Mouse (Mus musculus) heart, embryonic 14.5 days (tissue): ENCODE results near the gene Ly6g6f. TPM values are rescaled to one million over a fixed set of nuclear protein-coding genes. Genes with fewer than 3 reads are reported as not detected.
A peak's percentile ranks its signal among the peaks of the same experiment; 100 is the strongest.

ENCODE experiments used
- ATAC-seq: fragments of 200-750 bp; cut with Nextera tagmentation; 2 replicates; pipeline ENCODE4 v1.8.0; 2017; ENCODE audit warnings: low read depth, moderate TSS enrichment; ENCODE audit not compliant: insufficient number of reproducible peaks, insufficient read depth, low FRiP score
- H3K27ac ChIP-seq, 2 experiments: fragments of 200-500 bp in 1 of 2; fragments of 300-500 bp in 1 of 2; sonication (generic) in 1 of 2; replicated peaks in 1 of 2; 2 replicates each; pipeline ENCODE4 v1.5.1; 2012 to 2014; ENCODE audit warnings: low read depth in 2 of 2, low read length in 2 of 2, control low read depth in 1 of 2, mild to moderate bottlenecking in 1 of 2, mixed read lengths in 1 of 2; ENCODE audit not compliant: control insufficient read depth in 1 of 2, insufficient read depth in 1 of 2
- H3K27me3 ChIP-seq: fragments of 300-500 bp; sonication (generic); 2 replicates; pipeline ENCODE4 v1.6.1; 2014; ENCODE audit warnings: mild to moderate bottlenecking, low read length, control low read depth; ENCODE audit not compliant: control insufficient read depth, insufficient read depth
- H3K36me3 ChIP-seq: fragments of 300-500 bp; sonication (generic); 2 replicates; pipeline ENCODE4 v1.6.1; 2014; ENCODE audit warnings: mild to moderate bottlenecking, control low read depth, low read length, mixed read lengths; ENCODE audit not compliant: control insufficient read depth, insufficient read depth
- H3K4me1 ChIP-seq, 2 experiments: fragments of 200-500 bp in 1 of 2; fragments of 300-500 bp in 1 of 2; sonication (generic) in 1 of 2; 2 replicates each; pipeline ENCODE4 v1.6.1; 2012 to 2014; ENCODE audit warnings: low read length in 2 of 2, control low read depth in 1 of 2, mixed read lengths in 1 of 2; ENCODE audit not compliant: control insufficient read depth in 2 of 2, insufficient read depth in 2 of 2
- H3K4me2 ChIP-seq: fragments of 300-500 bp; sonication (generic); 2 replicates; pipeline ENCODE4 v1.6.1; 2014; ENCODE audit warnings: mild to moderate bottlenecking, low read length
- H3K4me3 ChIP-seq, 2 experiments: fragments of 200-500 bp in 1 of 2; fragments of 300-500 bp in 1 of 2; sonication (generic) in 1 of 2; 2 replicates each; pipeline ENCODE4 v1.5.1; 2012 to 2014; ENCODE audit warnings: low read length in 2 of 2, mild to moderate bottlenecking in 2 of 2, control low read depth in 1 of 2, low read depth in 1 of 2, moderate library complexity in 1 of 2; ENCODE audit not compliant: control insufficient read depth in 1 of 2, insufficient read depth in 1 of 2
- H3K9ac ChIP-seq: fragments of 300-500 bp; sonication (generic); 2 replicates; pipeline ENCODE4 v1.6.1; 2014; ENCODE audit warnings: mild to moderate bottlenecking, low read length
- H3K9me3 ChIP-seq: fragments of 300-500 bp; sonication (generic); 2 replicates; pipeline ENCODE4 v1.6.1; 2016; ENCODE audit warnings: low read length, control low read depth; ENCODE audit not compliant: control insufficient read depth
- WGBS: fragments of 180-500 bp; shearing (Covaris S2); extraction: QIAGEN DNeasy Blood & Tissue Kit; methylation state at CpG from one replicate; pipeline ENCODE4 v1.1.7; 2014; 5-methylcytosine and 5-hydroxymethylcytosine counted together
- polyA plus RNA-seq: library from polyadenylated mRNA; unstranded; fragments of >200 nt; fragmentation: Nextera tagmentation; extraction: Ambion mirVana; gene quantifications from 2 replicates; pipeline ENCODE4 v1.2.1, GENCODE M21; 2014

Gene Ly6g6f
- polyA plus RNA-seq, 1 experiment from 2014 or later: not detected

DNA sequence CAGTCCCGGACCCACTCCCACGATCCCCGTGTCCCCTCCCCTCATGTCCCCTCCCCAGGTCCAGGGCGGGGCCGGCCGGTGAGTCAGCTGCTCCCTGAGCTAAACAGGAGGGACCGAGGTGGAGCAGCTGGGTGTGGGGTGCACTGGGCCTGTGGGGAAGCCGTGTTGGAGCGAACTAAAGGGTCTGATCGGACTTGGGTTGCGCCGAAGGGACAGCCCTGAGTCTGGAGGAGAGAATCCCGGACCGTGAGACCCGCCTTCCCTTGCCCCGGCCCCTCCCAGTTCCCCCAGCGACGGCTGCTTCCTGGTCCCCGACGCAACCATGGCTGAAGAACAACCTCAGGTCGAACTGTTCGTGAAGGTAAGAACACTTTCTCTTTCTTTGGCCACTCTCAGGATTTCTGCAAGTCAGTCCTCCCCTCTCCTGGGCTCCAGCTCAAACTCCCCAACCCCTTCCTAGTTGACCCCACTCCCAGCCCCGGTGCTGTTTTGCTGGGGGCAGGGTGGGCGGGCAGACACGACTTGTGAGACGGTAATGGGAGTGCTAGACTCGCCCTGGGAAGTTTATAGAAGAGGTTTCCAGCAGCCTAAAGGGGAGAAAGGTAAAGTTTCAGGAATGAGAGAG lies 35.2 kb downstream of the Ly6g6f start:
- Histone ChIP-seq H3K9me3 (no peaks in the 10 kb centered on the region), H3K4me2 (peak overlapping the region; percentile 75), H3K27me3 (no peaks in the 10 kb centered on the region), H3K36me3 (peaks cover 31% of the 10 kb centered on the region), H3K4me3 (peak overlapping the region; percentile 55 to 63), H3K9ac (peak overlapping the region; percentile 94), H3K27ac (peak overlapping the region; percentile 99), H3K4me1 (peaks cover 28 to 48% of the 10 kb centered on the region in 2 experiments)
- ATAC-seq: peak; percentile 11
- under 1% methylated on average over 27 of the region's 27 CpGs for WGBS

DNA sequence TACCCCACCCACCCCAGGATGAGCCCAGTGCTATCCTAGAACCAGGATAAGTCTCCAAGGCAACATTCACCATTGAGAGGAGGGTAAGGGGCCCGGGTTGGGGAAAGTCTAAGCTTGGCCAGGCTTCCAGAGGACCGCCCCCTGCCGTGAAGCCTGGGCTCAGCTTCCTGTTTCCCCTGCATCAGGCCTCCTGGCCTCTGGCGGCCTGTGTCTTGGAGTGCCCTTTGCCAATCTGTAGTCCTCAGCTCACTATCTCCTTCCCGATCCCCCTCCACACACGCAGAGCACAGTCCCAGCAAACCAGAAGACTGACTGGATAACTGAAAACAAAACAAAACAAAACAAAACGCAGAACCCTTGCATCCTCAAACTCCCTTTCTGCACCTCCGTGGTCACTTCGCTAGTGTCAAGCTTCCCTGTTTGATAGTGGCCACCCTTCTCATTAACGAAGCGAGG lies 35.8 kb downstream of the Ly6g6f start, which contains the start of gene Clic1:
Clic1 (plus strand) TSS at position 406 of the 456 bp plus-strand sequence.
- Histone ChIP-seq H3K4me2 (peak within 1 kb of the TSS; percentile 75), H3K27me3 (no peaks in the 10 kb centered on the region), H3K27ac (peak within 1 kb of the TSS; percentile 99), H3K4me3 (peak within 1 kb of the TSS; percentile 55 to 63), H3K4me1 (peaks cover 32 to 54% of the 10 kb centered on the region in 2 experiments), H3K9ac (peak within 1 kb of the TSS; percentile 94), H3K36me3 (peaks cover 25% of the 10 kb centered on the region), H3K9me3 (no peaks in the 10 kb centered on the region)
- peak; percentile 24 for ATAC-seq
- 1% methylated on average over 11 of the region's 11 CpGs for WGBS

DNA sequence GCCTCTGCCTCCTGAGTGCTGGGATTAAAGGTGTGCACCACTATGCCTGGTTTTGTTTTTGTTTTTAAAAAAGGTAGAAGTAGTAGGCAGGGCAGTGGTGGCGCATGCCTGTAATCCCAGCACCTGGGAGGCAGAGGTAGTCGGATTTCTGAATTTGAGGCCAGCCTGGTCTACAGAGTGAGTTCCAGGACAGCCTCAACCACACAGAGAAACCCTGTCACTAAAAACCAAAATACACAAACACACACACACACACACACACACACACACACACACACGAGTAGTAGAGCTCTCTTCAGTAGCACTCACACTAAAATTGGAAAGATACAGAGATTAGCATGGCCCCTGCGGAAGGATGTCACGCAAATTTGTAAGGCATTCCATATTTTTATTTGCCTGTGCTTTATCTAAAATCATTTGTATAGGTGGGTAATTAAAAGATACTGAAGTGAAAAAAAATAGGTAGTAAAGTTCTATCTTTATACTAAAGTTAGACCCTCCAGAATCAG lies 36.4 kb downstream of the Ly6g6f start:
- Histone ChIP-seq H3K9me3 (no peaks in the 10 kb centered on the region), H3K27me3 (no peaks in the 10 kb centered on the region), H3K4me1 (peaks cover 32 to 60% of the 10 kb centered on the region in 2 experiments), H3K4me2 (peak overlapping the region; percentile 75), H3K36me3 (peaks cover 19% of the 10 kb centered on the region), H3K4me3 (peak overlapping the region in 1 of 2 experiments; percentile 63; a peak in 1 of 4 replicates), H3K27ac (peak overlapping the region; percentile 99), H3K9ac (peak overlapping the region; percentile 94; the same call in 1 of the 2 replicates)
- 59% methylated on average over 5 of the region's 5 CpGs for WGBS
- ATAC-seq: no peak

DNA sequence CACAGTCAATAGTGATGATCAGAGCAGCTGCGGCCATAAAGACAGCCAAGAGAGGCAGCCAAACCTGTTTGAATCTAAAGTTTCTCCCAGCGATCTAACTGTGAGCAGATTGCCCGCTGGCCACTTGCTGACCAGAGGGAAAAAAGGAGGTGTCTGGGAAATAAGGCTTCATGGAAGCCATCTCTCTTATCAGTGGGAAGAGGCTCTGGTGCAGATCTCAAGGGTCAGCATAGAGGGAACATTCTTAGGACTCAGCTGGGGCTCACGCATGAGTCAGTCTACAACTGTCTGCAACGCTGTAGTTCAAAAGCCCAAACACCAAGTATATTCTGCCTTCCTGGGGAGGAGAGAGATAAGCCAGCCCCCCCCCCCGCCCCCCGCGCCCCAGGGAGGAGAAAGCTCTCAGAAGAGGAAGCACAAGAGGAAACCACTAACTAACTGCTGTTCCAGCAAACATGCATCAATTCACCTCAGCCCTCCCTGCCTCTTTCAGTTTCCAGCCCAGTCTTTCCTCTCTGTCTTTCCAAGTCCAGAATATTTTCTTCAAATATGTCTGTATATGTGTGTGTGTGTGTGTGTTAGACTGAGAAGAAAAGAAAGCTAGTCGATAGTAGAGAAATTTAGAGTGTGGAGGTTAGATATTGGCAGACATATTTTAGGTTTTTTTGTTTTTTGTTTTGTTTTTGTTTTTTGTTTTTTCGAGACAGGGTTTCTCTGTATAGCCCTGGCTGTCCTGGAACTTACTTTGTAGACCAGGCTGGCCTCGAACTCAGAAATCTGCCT lies 37.1 kb downstream of the Ly6g6f start:
- 21% methylated on average over 11 of the region's 11 CpGs for WGBS
- H3K36me3 ChIP-seq: peaks cover 13% of the 10 kb centered on the region
- peak overlapping the region; percentile 44 for H3K9ac ChIP-seq
- H3K4me2 ChIP-seq: peak overlapping the region; percentile 75
- no peak for ATAC-seq
- H3K4me3 ChIP-seq: no peak overlapping the region
- no peaks in the 10 kb centered on the region for H3K9me3 ChIP-seq
- H3K4me1 ChIP-seq: peaks cover 32 to 61% of the 10 kb centered on the region in 2 experiments
- H3K27ac ChIP-seq: peak overlapping the region; percentile 99
- no peaks in the 10 kb centered on the region for H3K27me3 ChIP-seq

DNA sequence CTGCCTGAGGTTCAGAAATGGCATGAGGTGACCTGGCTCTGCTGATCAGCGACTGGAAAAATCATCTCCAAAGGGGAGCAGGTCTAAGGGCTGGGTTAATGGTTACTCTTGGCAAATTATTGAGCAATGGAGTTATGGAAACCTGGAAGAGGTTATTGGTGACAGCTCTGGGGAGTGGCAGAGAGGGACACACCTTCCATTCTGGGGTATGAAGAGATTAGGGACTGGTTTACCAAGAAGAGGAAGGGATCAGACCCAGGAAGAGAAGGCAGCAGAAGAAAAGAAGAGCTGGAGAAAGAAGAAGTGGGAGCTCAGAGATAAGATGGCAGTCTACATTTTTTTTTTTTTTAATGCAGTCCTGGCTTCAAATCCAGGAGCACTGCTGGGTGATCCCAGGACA lies 37.7 kb downstream of the Ly6g6f start:
- peak overlapping the region; percentile 44 for H3K9ac ChIP-seq
- ATAC-seq: no peak
- 44% methylated on average over 1 of the region's 1 CpGs for WGBS

DNA sequence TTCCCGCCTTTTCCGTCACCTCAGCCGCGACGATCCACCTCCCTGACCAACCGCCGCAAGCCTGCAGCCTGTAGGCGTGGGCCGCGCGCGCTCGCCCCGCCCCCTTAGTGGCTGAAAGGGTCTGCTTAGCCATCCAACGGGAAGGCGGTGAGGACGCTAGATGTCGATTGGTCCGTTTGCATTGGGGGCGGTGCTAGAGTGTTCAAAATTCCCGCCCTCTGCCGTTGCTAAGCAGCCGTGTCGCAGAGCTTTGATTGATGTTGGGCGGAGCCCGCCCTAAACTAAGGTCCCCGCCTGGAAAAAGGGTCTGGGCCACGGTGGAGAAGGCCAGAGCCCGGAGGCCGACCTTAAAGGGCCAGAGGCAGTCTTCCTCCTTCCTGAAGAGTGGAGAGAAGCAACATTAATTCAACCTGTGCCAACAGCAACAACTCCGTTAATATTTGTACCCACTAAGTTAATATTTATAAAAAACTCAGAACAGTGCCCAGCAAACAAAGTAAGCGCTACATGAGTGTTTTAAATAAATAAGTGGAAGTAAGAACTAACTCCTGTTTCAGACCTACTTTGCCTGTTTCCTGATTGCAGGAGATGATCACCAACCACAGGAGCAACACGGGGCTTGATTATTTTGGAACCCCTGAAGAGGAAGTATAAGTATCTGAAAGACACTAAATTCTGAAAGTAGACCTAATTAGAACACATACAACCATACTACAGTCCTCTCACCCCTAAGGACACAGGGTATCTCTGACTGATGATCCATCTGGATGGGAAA lies 38.5 kb downstream of the Ly6g6f start, which contains the start of gene Msh5:
Msh5 (minus strand) TSS at position 65 of the 775 bp plus-strand sequence.
- Histone ChIP-seq H3K4me1 (peaks cover 24 to 51% of the 10 kb centered on the region in 2 experiments), H3K36me3 (no peaks in the 10 kb centered on the region), H3K9me3 (no peaks in the 10 kb centered on the region), H3K27ac (peak within 1 kb of the TSS; percentile 87 to 99), H3K4me3 (peak within 1 kb of the TSS; percentile 47 to 65), H3K27me3 (no peaks in the 10 kb centered on the region), H3K4me2 (peak within 1 kb of the TSS; percentile 99), H3K9ac (peak within 1 kb of the TSS; percentile 94)
- peak; percentile 92 for ATAC-seq
- WGBS: 3% methylated on average over 33 of the region's 33 CpGs

More for the DNA sequence above, 37.7 kb downstream of the Ly6g6f start:
- no peaks in the 10 kb centered on the region for H3K9me3 ChIP-seq
- peak overlapping the region; percentile 75 for H3K4me2 ChIP-seq
- peaks cover 31 to 58% of the 10 kb centered on the region in 2 experiments for H3K4me1 ChIP-seq
- H3K27me3 ChIP-seq: no peaks in the 10 kb centered on the region
- peaks cover 6% of the 10 kb centered on the region for H3K36me3 ChIP-seq
- peak overlapping the region; percentile 87 to 99 for H3K27ac ChIP-seq
- no peak overlapping the region for H3K4me3 ChIP-seq
